15 mouse cellular contexts compared by ENCODE assay signal in genomic region chr10:90770403-90770955, GRCm38 (mm10).
DNase-seq lines count a peak whose midpoint lies in the region; ATAC-seq and TF ChIP-seq lines count a peak whose summit lies in the region.
"Had no signal": no experiment of that assay in that cellular context is flagged by ENCODE, and none has a peak within 500 bp of the region (broad histone marks: within the 10 kb centered on the region; RNA-seq: fewer than 3 reads in every experiment).

No protein-coding gene starts in this region.

- no peak for DNase-seq in hindbrain, embryonic 14.5 days (ENCODE audit: low spot score)
- DNase-seq in R1 (ENCODE audit: low read depth, low spot score) = peak; percentile 10
- DNase-seq in midbrain, embryonic 14.5 days = peak; percentile 52
- no peak for DNase-seq in embryo, embryonic 10.5 days (ENCODE audit: low spot score)
- DNase-seq in adrenal gland, adult 8-10 months = no peak
- DNase-seq: cerebellum, postnatal 14 days; gastrocnemius, postnatal 25 days; heart, postnatal 10 days; kidney, adult 9 months; kidney, postnatal 4 days; liver, embryonic 13.5 days; right cerebral cortex, adult 18-20 months had no signal

- no peaks in the 10 kb centered on the region for H3K27me3 ChIP-seq in hindbrain, embryonic 14.5 days (ENCODE audit: control insufficient read depth, insufficient read depth, low read length)
- H3K27me3 ChIP-seq in hindbrain, embryonic 12.5 days = no peaks in the 10 kb centered on the region
- H3K27me3 ChIP-seq in midbrain, embryonic 14.5 days (ENCODE audit: control insufficient read depth, insufficient read depth, low read length) = no peaks in the 10 kb centered on the region
- H3K27me3 ChIP-seq: liver, embryonic 13.5 days had no signal

- TF ChIP-seq POLR2A in cortical plate, adult 2 months (IDR thresholded peaks at IDR 0.05; ENCODE audit: extremely low read depth, insufficient read depth, low read length) = no peak

- H3K4me3 ChIP-seq in hindbrain, embryonic 14.5 days (replicated peaks; ENCODE audit: low read length) = no peak overlapping the region
- no peak overlapping the region for H3K4me3 ChIP-seq in hindbrain, embryonic 12.5 days
- no peak overlapping the region for H3K4me3 ChIP-seq in cortical plate, adult 2 months (ENCODE audit: insufficient read depth, low read length)
- no peak overlapping the region for H3K4me3 ChIP-seq in midbrain, embryonic 14.5 days (replicated peaks; ENCODE audit: low read depth, low read length)
- H3K4me3 ChIP-seq: heart, embryonic 10.5 days; liver, embryonic 13.5 days had no signal

- no peak for ATAC-seq in hindbrain, embryonic 14.5 days (ENCODE audit: low FRiP score)
- ATAC-seq in hindbrain, embryonic 12.5 days (ENCODE audit: low FRiP score) = no peak
- no peak for ATAC-seq in midbrain, embryonic 14.5 days (ENCODE audit: low FRiP score, low TSS enrichment)

- H3K27ac ChIP-seq in hindbrain, embryonic 14.5 days = peak overlapping the region; percentile 38; the same call in 1 of the 2 replicates
- no peak overlapping the region for H3K27ac ChIP-seq in hindbrain, embryonic 12.5 days
- H3K27ac ChIP-seq in cortical plate, adult 2 months (ENCODE audit: insufficient read depth, low read length) = 0 out of 2 replicates have a peak overlapping the region, but pooled peaks have one; percentile 51
- no peak overlapping the region for H3K27ac ChIP-seq in midbrain, embryonic 14.5 days (replicated peaks; ENCODE audit: low read depth, low read length)
- H3K27ac ChIP-seq: heart, embryonic 10.5 days; liver, embryonic 13.5 days had no signal

- no peak overlapping the region; the same call in 1 of the 2 replicates for H3K4me2 ChIP-seq in hindbrain, embryonic 14.5 days (replicated peaks)
- H3K4me2 ChIP-seq in hindbrain, embryonic 12.5 days (replicated peaks) = no peak overlapping the region
- no peak overlapping the region for H3K4me2 ChIP-seq in midbrain, embryonic 14.5 days (ENCODE audit: low read length)
- H3K4me2 ChIP-seq: liver, embryonic 13.5 days had no signal

- no peak overlapping the region for H3K9ac ChIP-seq in hindbrain, embryonic 14.5 days
- H3K9ac ChIP-seq in hindbrain, embryonic 12.5 days = no peak overlapping the region
- no peak overlapping the region for H3K9ac ChIP-seq in midbrain, embryonic 14.5 days (replicated peaks; ENCODE audit: low read length)
- H3K9ac ChIP-seq: liver, embryonic 13.5 days had no signal

- H3K36me3 ChIP-seq in hindbrain, embryonic 14.5 days (replicated peaks; ENCODE audit: control insufficient read depth, insufficient read depth) = no peaks in the 10 kb centered on the region
- no peaks in the 10 kb centered on the region for H3K36me3 ChIP-seq in hindbrain, embryonic 12.5 days
- no peaks in the 10 kb centered on the region for H3K36me3 ChIP-seq in midbrain, embryonic 14.5 days (ENCODE audit: control insufficient read depth, insufficient read depth, low read length)
- H3K36me3 ChIP-seq: heart, embryonic 10.5 days; liver, embryonic 13.5 days had no signal

- no peaks in the 10 kb centered on the region for H3K9me3 ChIP-seq in hindbrain, embryonic 14.5 days (ENCODE audit: control insufficient read depth, low read length)
- H3K9me3 ChIP-seq in hindbrain, embryonic 12.5 days (replicated peaks) = no peaks in the 10 kb centered on the region
- no peaks in the 10 kb centered on the region for H3K9me3 ChIP-seq in midbrain, embryonic 14.5 days (ENCODE audit: control insufficient read depth, low read length)
- H3K9me3 ChIP-seq: heart, embryonic 10.5 days; liver, embryonic 13.5 days had no signal

- H3K4me1 ChIP-seq in hindbrain, embryonic 14.5 days (replicated peaks; ENCODE audit: control insufficient read depth, insufficient read depth, low read length) = peaks cover 20% of the 10 kb centered on the region
- H3K4me1 ChIP-seq in hindbrain, embryonic 12.5 days = peaks cover 25% of the 10 kb centered on the region
- H3K4me1 ChIP-seq in cortical plate, adult 2 months (ENCODE audit: control insufficient read depth, insufficient read depth, low read length) = peaks cover 12% of the 10 kb centered on the region
- peaks cover 17% of the 10 kb centered on the region for H3K4me1 ChIP-seq in midbrain, embryonic 14.5 days (ENCODE audit: control insufficient read depth, insufficient read depth, low read length)
- H3K4me1 ChIP-seq: liver, embryonic 13.5 days had no signal

- WGBS in hindbrain, embryonic 14.5 days = 22% methylated on average over 11 of the region's 11 CpGs
- 25% methylated on average over 11 of the region's 11 CpGs for WGBS in hindbrain, embryonic 12.5 days
- WGBS in midbrain, embryonic 14.5 days = 30% methylated on average over 11 of the region's 11 CpGs

- no peak for TF ChIP-seq CTCF in cortical plate, adult 2 months (IDR thresholded peaks at IDR 0.05; ENCODE audit: extremely low read depth, insufficient read depth, low read length)

Comparison
In these comparisons a context has a peak if more than half of its experiments do, and no peak if none do; other contexts are left out.
1. H3K27ac ChIP-seq: peak in hindbrain, embryonic 14.5 days (single experiment) and cortical plate, adult 2 months (single experiment); none in hindbrain, embryonic 12.5 days (single experiment) and midbrain, embryonic 14.5 days (single experiment).
2. DNase-seq: peak in R1 (single experiment) and midbrain, embryonic 14.5 days (single experiment); none in hindbrain, embryonic 14.5 days (single experiment), embryo, embryonic 10.5 days (single experiment) and adrenal gland, adult 8-10 months (single experiment).